Mouse (Mus musculus) urinary bladder, postnatal 4 days (tissue): ENCODE data around the gene Ifna7.

Experiments used
- DNase-seq, 2 experiments: peaks; one replicate each; pipeline ENCODE4 v3.0.0; 2021 to 2022; ENCODE audit warnings: low spot score in 2 of 2

The Ifna7 gene

DNA sequence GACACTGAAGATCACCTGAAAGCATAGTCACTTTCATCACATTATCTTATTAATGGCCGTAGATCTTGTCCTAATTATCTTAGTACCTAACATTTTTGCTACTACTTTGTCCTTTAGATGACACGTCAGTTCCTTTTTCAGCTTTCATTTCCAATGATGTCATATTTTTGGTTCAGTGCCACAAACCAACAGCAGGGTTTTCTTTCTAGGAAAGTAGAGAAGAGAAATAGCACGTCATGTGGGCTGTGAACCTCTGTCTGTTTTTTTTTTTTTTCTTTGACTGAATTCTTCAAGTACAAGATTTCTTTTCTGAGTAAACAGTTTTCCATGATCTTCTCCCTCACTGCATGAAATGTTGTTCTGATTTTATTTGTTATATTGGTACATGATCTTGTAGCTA lies 24.0 kb downstream of the Ifna7 start:
- no peak for DNase-seq

GRCm38 (mm10) chr4:88841438-88841911 lies 25.4 kb downstream of the Ifna7 start, which contains the start of gene Ifna4:
Gene Ifna4 (plus strand): TSS chr4:88841861.
- DNase-seq = no peak

GRCm38 (mm10) chr4:88845334-88845733 lies 29.3 kb downstream of the Ifna7 start:
- DNase-seq = no peak

- DNase-seq = no peak
These were observed 33.7 kb downstream of the Ifna7 start, which contains the start of gene Ifna1 for GRCm38 (mm10) chr4:88849698-88850097. Gene Ifna1 (plus strand): TSS chr4:88850087.

GRCm38 (mm10) chr4:88851026-88851763 lies 35.2 kb downstream of the Ifna7 start:
- DNase-seq = no peak

DNA sequence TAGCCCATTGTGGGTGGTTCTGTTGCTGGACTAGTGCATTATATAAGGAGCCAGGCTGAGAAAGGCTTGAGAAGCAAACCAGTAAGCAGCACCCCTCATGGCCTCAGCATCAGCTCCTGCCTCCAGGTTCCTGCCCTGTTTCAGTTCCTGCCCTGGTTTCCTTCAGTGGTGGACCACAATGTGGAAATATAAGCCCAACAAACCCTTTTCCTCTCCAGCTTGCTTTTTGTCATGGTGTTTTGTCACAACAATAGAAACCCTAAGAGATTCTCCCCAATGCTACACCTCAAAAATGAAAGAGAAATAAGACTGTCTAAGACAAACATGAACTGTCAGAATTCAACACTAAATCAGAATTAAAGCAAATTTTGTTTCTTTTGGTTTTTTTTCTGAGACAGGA lies 43.2 kb downstream of the Ifna7 start:
- no peak for DNase-seq

GRCm38 (mm10) chr4:88863309-88863708 lies 47.3 kb downstream of the Ifna7 start:
- no peak for DNase-seq

DNA sequence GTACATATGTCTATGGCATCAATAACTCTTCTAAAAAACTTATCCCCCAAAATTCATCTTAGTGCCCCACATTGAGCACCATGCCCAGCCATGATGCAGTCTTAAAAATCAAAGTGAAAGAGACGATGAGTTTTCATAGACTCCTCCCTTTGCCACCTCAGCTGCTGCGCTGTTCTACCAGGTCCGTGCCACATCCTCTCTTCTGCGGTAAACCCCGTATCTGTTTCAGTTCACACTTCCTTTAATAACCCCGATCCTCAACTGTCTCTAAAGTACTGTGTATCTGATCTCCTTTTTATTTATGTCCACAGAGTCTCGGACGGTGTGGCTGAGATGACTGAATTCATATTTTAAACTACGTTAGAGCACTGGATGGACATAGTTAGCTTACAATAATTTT lies 48.6 kb downstream of the Ifna7 start:
- DNase-seq = no peak

DNA sequence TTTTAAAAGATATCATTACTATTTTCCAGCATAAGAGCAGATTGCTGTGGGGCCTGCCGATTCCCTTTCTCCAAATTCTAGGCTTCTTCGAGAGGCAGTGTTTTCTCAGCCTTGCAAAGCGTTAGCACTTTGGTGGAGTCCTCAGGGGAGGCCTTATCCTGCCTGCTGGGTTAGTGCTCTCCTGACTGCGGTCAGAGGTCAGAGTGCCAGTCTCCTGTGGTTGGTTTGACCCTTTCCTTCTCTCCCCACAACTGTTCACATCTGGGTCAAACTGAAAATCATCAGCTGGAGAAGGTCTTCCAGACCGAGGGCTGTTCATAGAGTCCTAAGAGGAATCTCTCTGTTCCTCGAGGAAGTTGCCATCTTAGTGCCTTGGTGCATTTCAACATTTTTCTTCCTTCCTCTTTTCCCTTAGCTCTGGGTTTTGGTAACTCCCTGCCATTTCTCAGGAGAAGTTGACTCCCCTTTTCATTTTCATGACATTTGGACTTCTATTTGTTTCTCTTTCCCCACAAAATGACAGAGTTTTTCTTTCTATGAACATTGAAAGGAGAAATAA lies 49.1 kb downstream of the Ifna7 start:
- no peak for DNase-seq
